Mouse (Mus musculus) thymus, adult 2 months (tissue): ENCODE measurements around the gene Spats2l.

ENCODE experiments used
- CTCF ChIP-seq: fragments of 200-500 bp; IDR thresholded peaks from 2 replicates; pipeline ENCODE4 v1.5.1; 2012; ENCODE audit warnings: mild to moderate bottlenecking, control low read depth, low read length, moderate library complexity, borderline replicate concordance; ENCODE audit not compliant: control insufficient read depth, poor library complexity, insufficient read depth; ENCODE audit errors: extremely low read depth
- POLR2A ChIP-seq: fragments of 200-500 bp; IDR thresholded peaks from 2 replicates; pipeline ENCODE4 v1.6.1; 2012; ENCODE audit warnings: mild to moderate bottlenecking, low read length, control low read depth, moderate library complexity; ENCODE audit not compliant: control insufficient read depth, poor library complexity, insufficient read depth; ENCODE audit errors: extremely low read depth

DNA sequence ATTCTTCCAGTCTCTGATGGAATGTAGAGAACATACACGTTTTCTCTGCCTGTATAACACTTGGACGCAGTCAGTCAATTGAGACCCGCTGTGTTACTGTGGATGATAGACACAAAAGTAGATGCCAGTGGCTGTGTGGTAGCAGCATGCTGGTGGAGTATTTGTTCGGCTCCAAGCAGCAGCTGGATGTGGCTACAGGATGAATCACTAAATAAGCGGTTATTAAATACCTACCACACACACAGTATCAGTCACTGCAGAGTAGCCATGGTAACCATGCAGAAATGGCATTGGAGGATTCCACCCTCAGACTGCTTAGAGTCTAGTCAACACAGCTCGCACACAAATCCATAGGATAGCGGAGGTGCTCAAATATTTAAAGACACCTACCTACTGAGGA, 100.0 kb downstream of the Spats2l start:
- TF ChIP-seq CTCF (no peak), POLR2A (no peak)
